Mouse (Mus musculus): ENCODE data around the gene Kcnq5.

DNA sequence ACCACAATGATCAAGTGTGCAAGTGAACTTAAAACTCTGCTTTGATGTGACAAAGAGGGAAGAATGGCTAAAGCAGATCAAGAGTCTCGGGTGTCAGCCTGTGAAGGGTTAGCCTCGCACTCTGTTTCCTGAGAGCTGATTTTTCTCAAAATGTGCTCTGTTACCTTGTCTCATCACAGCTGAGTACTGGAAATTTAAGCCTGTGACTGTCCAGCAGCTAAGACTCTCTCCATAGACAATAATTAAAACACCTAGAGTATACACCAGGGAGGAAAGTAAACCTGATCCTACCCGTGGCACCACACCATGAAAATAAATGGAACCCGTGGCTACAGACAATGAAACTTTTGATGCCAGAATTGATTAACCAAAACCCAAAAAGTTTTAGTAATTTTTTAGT, 90.9 kb downstream of the Kcnq5 start:
- TF ChIP-seq GATA1 (IDR thresholded peaks at IDR 0.05; ENCODE audit: borderline replicate concordance, low read length) (no peak), FLI1 (IDR thresholded peaks at IDR 0.05; ENCODE audit: low read length) (no peak)
